Mouse (Mus musculus) adrenal gland, postnatal 36 days (tissue): ENCODE results near the gene Utp14a. TPM values are rescaled to one million over a fixed set of nuclear protein-coding genes. Genes with fewer than 3 reads are reported as not detected.
"Not testable (repeated sequence)": the region's sequence is repeated elsewhere in the genome, so short reads cannot be mapped to it uniquely, and the experiment has no call there.

ENCODE experiments used
- DNase-seq, 2 experiments: peaks; one replicate each; pipeline ENCODE4 v3.0.0; 2021; ENCODE audit warnings: mixed read lengths in 1 of 2
- long read RNA-seq, 2 experiments: library from polyadenylated mRNA; stranded (forward); transcript quantifications; one replicate each; pipeline ENCODE4 v2.0.0; 2021; ENCODE audit warnings: borderline sequencing depth in 2 of 2
- total RNA-seq, 2 experiments: library from RNA; stranded (reverse); gene quantifications; 2 replicates each; pipeline ENCODE4 v1.2.3; 2021

Utp14a gene
- total RNA-seq = 10 to 100 TPM; 15.4 to 17.3 TPM
- long read RNA-seq, experiment 1, transcript Utp14a-201 (15 exons, 2,507 nt) = major isoform, 10 of 13 reads
- long read RNA-seq, experiment 1, partial matches to known transcripts = 2 of 13 reads
- long read RNA-seq, experiment 1, other reads (novel, unspliced or antisense) = 1 of 13 reads
- long read RNA-seq, experiment 2, partial matches to known transcripts = 0 of 4 reads
- long read RNA-seq, experiment 2, other reads (novel, unspliced or antisense) = 1 of 4 reads

- peak; percentile 94 to 97 for DNase-seq
These were observed at the start of gene Utp14a for GRCm38 (mm10) chrX:48256468-48257007. Utp14a (plus strand) TSS chrX:48256862.

GRCm38 (mm10) chrX:48207761-48208487, 48.7 kb upstream of the Utp14a start:
- peak in 1 of 2 experiments; percentile 17 for DNase-seq

- DNase-seq = peak; percentile 86
These were observed 48.0 kb upstream of the Utp14a start, which contains the start of gene Zdhhc9 for GRCm38 (mm10) chrX:48208519-48209185. Zdhhc9 (minus strand) TSS chrX:48208878.

- DNase-seq = not testable (repeated sequence)
These were observed 46.9 kb upstream of the Utp14a start for GRCm38 (mm10) chrX:48209746-48210145.

- DNase-seq = no peak
These were observed 37.2 kb upstream of the Utp14a start for GRCm38 (mm10) chrX:48219468-48219867.

GRCm38 (mm10) chrX:48222706-48223105, 34.0 kb upstream of the Utp14a start:
- DNase-seq = no peak

- no peak for DNase-seq
These were observed 30.4 kb upstream of the Utp14a start for GRCm38 (mm10) chrX:48226225-48226624.

GRCm38 (mm10) chrX:48234417-48234816, 22.2 kb upstream of the Utp14a start:
- peak in 1 of 2 experiments; percentile 8 for DNase-seq

GRCm38 (mm10) chrX:48255830-48256428, 733 bp upstream of the Utp14a start:
- DNase-seq = no peak

- DNase-seq = no peak
These were observed 349 bp downstream of the Utp14a start for GRCm38 (mm10) chrX:48257011-48257410.

GRCm38 (mm10) chrX:48271671-48272070, 15.0 kb downstream of the Utp14a start:
- DNase-seq = no peak

GRCm38 (mm10) chrX:48274634-48275033, 18.0 kb downstream of the Utp14a start:
- DNase-seq = no peak

GRCm38 (mm10) chrX:48278103-48278502, 21.4 kb downstream of the Utp14a start:
- peak; percentile 34 to 49 for DNase-seq

GRCm38 (mm10) chrX:48284386-48285005, 27.8 kb downstream of the Utp14a start:
- DNase-seq = peak; percentile 88 to 89

GRCm38 (mm10) chrX:48285006-48285650, 28.5 kb downstream of the Utp14a start:
- DNase-seq = peak; percentile 83 to 88

GRCm38 (mm10) chrX:48285651-48286021, 29.0 kb downstream of the Utp14a start:
- DNase-seq = no peak

- no peak for DNase-seq
These were observed 29.8 kb downstream of the Utp14a start for GRCm38 (mm10) chrX:48286488-48286887.

GRCm38 (mm10) chrX:48288008-48288407, 31.3 kb downstream of the Utp14a start:
- DNase-seq = no peak

GRCm38 (mm10) chrX:48291413-48291812, 34.8 kb downstream of the Utp14a start:
- no peak for DNase-seq

GRCm38 (mm10) chrX:48305356-48305755, 48.7 kb downstream of the Utp14a start:
- DNase-seq = no peak
